Mouse (Mus musculus): ENCODE measurements at regions not wholly inside any gene's neighbourhood (a gene's known extent, or its start where the extent isn't known, plus 50 kb on each side); places are given as distances from the start of the nearest gene placed in this dataset.

GRCm38 (mm10) chr10:99910011-99910723, 105.3 kb upstream of the Kitl start:
- Histone ChIP-seq H3K9ac (ENCODE audit: low read length) (no peak overlapping the region), H3K9me3 (replicated peaks; ENCODE audit: control insufficient read depth, low read length) (no peaks in the 10 kb centered on the region), H3K4me2 (ENCODE audit: low read depth, low read length) (no peak overlapping the region), H3K27ac (ENCODE audit: low read length) (no peak overlapping the region), H3K36me3 (ENCODE audit: control insufficient read depth, insufficient read depth) (no peaks in the 10 kb centered on the region), H3K27me3 (ENCODE audit: control insufficient read depth, insufficient read depth, low read length) (no peaks in the 10 kb centered on the region), H3K4me1 (ENCODE audit: control insufficient read depth, insufficient read depth, low read length) (no peaks in the 10 kb centered on the region), H3K4me3 (ENCODE audit: low read length) (no peak overlapping the region)
- 63% methylated on average over 4 of the region's 4 CpGs for WGBS
- ATAC-seq (replicated peaks; ENCODE audit: extremely low read depth, insufficient read depth, low FRiP score) = no peak

GRCm38 (mm10) chr10:99908044-99908443, 107.4 kb upstream of the Kitl start:
- H3K27me3 ChIP-seq (ENCODE audit: control insufficient read depth, insufficient read depth, low read length) = no peaks in the 10 kb centered on the region
- ATAC-seq (replicated peaks; ENCODE audit: extremely low read depth, insufficient read depth, low FRiP score) = no peak
- H3K4me1 ChIP-seq (ENCODE audit: control insufficient read depth, insufficient read depth, low read length) = no peaks in the 10 kb centered on the region
- no peak overlapping the region for H3K27ac ChIP-seq (ENCODE audit: low read length)
- H3K9ac ChIP-seq (ENCODE audit: low read length) = no peak overlapping the region
- no peaks in the 10 kb centered on the region for H3K9me3 ChIP-seq (replicated peaks; ENCODE audit: control insufficient read depth, low read length)
- no peak overlapping the region for H3K4me3 ChIP-seq (ENCODE audit: low read length)
- WGBS = 71% methylated on average over 4 of the region's 4 CpGs
- H3K36me3 ChIP-seq (ENCODE audit: control insufficient read depth, insufficient read depth) = no peaks in the 10 kb centered on the region
- H3K4me2 ChIP-seq (ENCODE audit: low read depth, low read length) = no peak overlapping the region

GRCm38 (mm10) chr10:99906778-99907435, 108.5 kb upstream of the Kitl start:
- 78% methylated on average over 6 of the region's 6 CpGs for WGBS
- Histone ChIP-seq H3K27me3 (ENCODE audit: control insufficient read depth, insufficient read depth, low read length) (no peaks in the 10 kb centered on the region), H3K4me3 (ENCODE audit: low read length) (no peak overlapping the region), H3K4me2 (ENCODE audit: low read depth, low read length) (no peak overlapping the region), H3K27ac (ENCODE audit: low read length) (no peak overlapping the region), H3K36me3 (ENCODE audit: control insufficient read depth, insufficient read depth) (no peaks in the 10 kb centered on the region), H3K9me3 (replicated peaks; ENCODE audit: control insufficient read depth, low read length) (no peaks in the 10 kb centered on the region), H3K4me1 (ENCODE audit: control insufficient read depth, insufficient read depth, low read length) (no peaks in the 10 kb centered on the region), H3K9ac (ENCODE audit: low read length) (no peak overlapping the region)
- no peak for ATAC-seq (replicated peaks; ENCODE audit: extremely low read depth, insufficient read depth, low FRiP score)

- no peak overlapping the region for H3K27ac ChIP-seq (ENCODE audit: low read length)
Measured at GRCm38 (mm10) chr10:99902280-99903231, 112.9 kb upstream of the Kitl start.

GRCm38 (mm10) chr10:99900955-99901835, 114.2 kb upstream of the Kitl start:
- 84% methylated on average over 8 of the region's 8 CpGs for WGBS

More at GRCm38 (mm10) chr10:99902280-99903231, 112.9 kb upstream of the Kitl start:
- Histone ChIP-seq H3K4me2 (ENCODE audit: low read depth, low read length) (no peak overlapping the region), H3K9ac (ENCODE audit: low read length) (no peak overlapping the region), H3K36me3 (ENCODE audit: control insufficient read depth, insufficient read depth) (no peaks in the 10 kb centered on the region), H3K9me3 (replicated peaks; ENCODE audit: control insufficient read depth, low read length) (no peaks in the 10 kb centered on the region), H3K4me1 (ENCODE audit: control insufficient read depth, insufficient read depth, low read length) (no peaks in the 10 kb centered on the region), H3K27me3 (ENCODE audit: control insufficient read depth, insufficient read depth, low read length) (no peaks in the 10 kb centered on the region), H3K4me3 (ENCODE audit: low read length) (no peak overlapping the region)
- ATAC-seq (replicated peaks; ENCODE audit: extremely low read depth, insufficient read depth, low FRiP score) = no peak
- 65% methylated on average over 9 of the region's 9 CpGs for WGBS

GRCm38 (mm10) chr10:99893999-99894398, 121.4 kb upstream of the Kitl start:
- no peak overlapping the region for H3K9ac ChIP-seq (ENCODE audit: low read length)
- H3K36me3 ChIP-seq (ENCODE audit: control insufficient read depth, insufficient read depth) = no peaks in the 10 kb centered on the region
- 72% methylated on average over 3 of the region's 3 CpGs for WGBS
- ATAC-seq (replicated peaks; ENCODE audit: extremely low read depth, insufficient read depth, low FRiP score) = no peak
- no peaks in the 10 kb centered on the region for H3K4me1 ChIP-seq (ENCODE audit: control insufficient read depth, insufficient read depth, low read length)
- no peak overlapping the region for H3K4me2 ChIP-seq (ENCODE audit: low read depth, low read length)
- H3K4me3 ChIP-seq (ENCODE audit: low read length) = no peak overlapping the region
- no peaks in the 10 kb centered on the region for H3K27me3 ChIP-seq (ENCODE audit: control insufficient read depth, insufficient read depth, low read length)
- no peak overlapping the region for H3K27ac ChIP-seq (ENCODE audit: low read length)
- H3K9me3 ChIP-seq (replicated peaks; ENCODE audit: control insufficient read depth, low read length) = no peaks in the 10 kb centered on the region

More at GRCm38 (mm10) chr10:99900955-99901835, 114.2 kb upstream of the Kitl start:
- no peak overlapping the region for H3K27ac ChIP-seq (ENCODE audit: low read length)
- no peak overlapping the region for H3K9ac ChIP-seq (ENCODE audit: low read length)
- ATAC-seq (replicated peaks; ENCODE audit: extremely low read depth, insufficient read depth, low FRiP score) = no peak
- no peak overlapping the region for H3K4me2 ChIP-seq (ENCODE audit: low read depth, low read length)
- H3K36me3 ChIP-seq (ENCODE audit: control insufficient read depth, insufficient read depth) = no peaks in the 10 kb centered on the region
- H3K4me1 ChIP-seq (ENCODE audit: control insufficient read depth, insufficient read depth, low read length) = no peaks in the 10 kb centered on the region
- no peaks in the 10 kb centered on the region for H3K27me3 ChIP-seq (ENCODE audit: control insufficient read depth, insufficient read depth, low read length)
- H3K4me3 ChIP-seq (ENCODE audit: low read length) = no peak overlapping the region
- no peaks in the 10 kb centered on the region for H3K9me3 ChIP-seq (replicated peaks; ENCODE audit: control insufficient read depth, low read length)

- Histone ChIP-seq H3K4me1 (ENCODE audit: control insufficient read depth, insufficient read depth, low read length) (no peaks in the 10 kb centered on the region), H3K27me3 (ENCODE audit: control insufficient read depth, insufficient read depth, low read length) (no peaks in the 10 kb centered on the region), H3K4me2 (ENCODE audit: low read depth, low read length) (no peak overlapping the region), H3K27ac (ENCODE audit: low read length) (no peak overlapping the region), H3K36me3 (ENCODE audit: control insufficient read depth, insufficient read depth) (no peaks in the 10 kb centered on the region), H3K4me3 (ENCODE audit: low read length) (no peak overlapping the region), H3K9me3 (replicated peaks; ENCODE audit: control insufficient read depth, low read length) (no peaks in the 10 kb centered on the region), H3K9ac (ENCODE audit: low read length) (no peak overlapping the region)
- 79% methylated on average over 3 of the region's 3 CpGs for WGBS
- ATAC-seq (replicated peaks; ENCODE audit: extremely low read depth, insufficient read depth, low FRiP score) = no peak
Measured at GRCm38 (mm10) chr10:99891899-99892298, 123.5 kb upstream of the Kitl start.

GRCm38 (mm10) chr10:99881901-99882300, 122.4 kb upstream of the Csl start:
- ATAC-seq (replicated peaks; ENCODE audit: extremely low read depth, insufficient read depth, low FRiP score) = no peak
- WGBS = 72% methylated on average over 2 of the region's 2 CpGs
- Histone ChIP-seq H3K4me2 (ENCODE audit: low read depth, low read length) (no peak overlapping the region), H3K9ac (ENCODE audit: low read length) (no peak overlapping the region), H3K4me3 (ENCODE audit: low read length) (no peak overlapping the region), H3K4me1 (ENCODE audit: control insufficient read depth, insufficient read depth, low read length) (no peaks in the 10 kb centered on the region), H3K9me3 (replicated peaks; ENCODE audit: control insufficient read depth, low read length) (no peaks in the 10 kb centered on the region), H3K27ac (ENCODE audit: low read length) (no peak overlapping the region), H3K27me3 (ENCODE audit: control insufficient read depth, insufficient read depth, low read length) (no peaks in the 10 kb centered on the region), H3K36me3 (ENCODE audit: control insufficient read depth, insufficient read depth) (no peaks in the 10 kb centered on the region)

Measured in heart, embryonic 16.5 days (tissue).